9 mouse cellular contexts compared by ENCODE assay signal in genomic region chr9:109849312-109849758, GRCm38 (mm10). TPM values are rescaled to one million over a fixed set of nuclear protein-coding genes. Genes with fewer than 3 reads are reported as not detected.
DNase-seq lines count a peak whose midpoint lies in the region; ATAC-seq lines count a peak whose summit lies in the region.
"Had no signal": no experiment of that assay in that cellular context is flagged by ENCODE, and none has a peak within 500 bp of the region (broad histone marks: within the 10 kb centered on the region; RNA-seq: fewer than 3 reads in every experiment).

Gene Camp, minus strand, starts transcription at chr9:109849617.

- H3K4me3 ChIP-seq in heart, embryonic 11.5 days (ENCODE audit: low read depth, low read length): no peak within 1 kb of the TSS
- H3K4me3 ChIP-seq in limb, embryonic 15.5 days: no peak within 1 kb of the TSS

- WGBS in heart, embryonic 11.5 days (ENCODE audit: insufficient replicate concordance): 78% methylated on average over 6 of the region's 6 CpGs
- WGBS in limb, embryonic 15.5 days: 51% methylated on average over 6 of the region's 6 CpGs

- no peak for ATAC-seq in heart, embryonic 11.5 days (replicated peaks; ENCODE audit: insufficient number of reproducible peaks, low FRiP score, low TSS enrichment)
- ATAC-seq in limb, embryonic 15.5 days (ENCODE audit: insufficient number of reproducible peaks, low FRiP score, low TSS enrichment, low read depth): 0 out of 2 replicates have a peak, but pooled peaks have one; percentile 21

- H3K4me1 ChIP-seq in heart, embryonic 11.5 days (ENCODE audit: control insufficient read depth, insufficient read depth, low read length): no peaks in the 10 kb centered on the region
- peaks cover 9% of the 10 kb centered on the region for H3K4me1 ChIP-seq in limb, embryonic 15.5 days

- DNase-seq in heart, adult 11 months: peak; percentile 98
- DNase-seq in MN1 (ENCODE audit: low spot score): peak; percentile 33
- DNase-seq in gastrocnemius, postnatal 25 days: peak; percentile 76
- peak; percentile 88 for DNase-seq in skeletal muscle tissue, adult 2 months (ENCODE audit: low read depth, low spot score)
- DNase-seq in retina, embryonic 14.5 days (ENCODE audit: low spot score): no peak
- DNase-seq in c-Kit-positive CD71-positive TER-119-positive erythroid progenitor cells, embryonic 14.5 days (ENCODE audit: low spot score): no peak

- no peaks in the 10 kb centered on the region for H3K27me3 ChIP-seq in heart, embryonic 11.5 days (ENCODE audit: control insufficient read depth, insufficient read depth, low read length)
- no peaks in the 10 kb centered on the region for H3K27me3 ChIP-seq in limb, embryonic 15.5 days

- no peaks in the 10 kb centered on the region for H3K9me3 ChIP-seq in heart, embryonic 11.5 days (replicated peaks; ENCODE audit: control insufficient read depth, low read length)
- no peaks in the 10 kb centered on the region for H3K9me3 ChIP-seq in limb, embryonic 15.5 days

- H3K9ac ChIP-seq in heart, embryonic 11.5 days (ENCODE audit: low read depth, low read length): no peak within 1 kb of the TSS
- H3K9ac ChIP-seq in limb, embryonic 15.5 days: no peak within 1 kb of the TSS

- no peak within 1 kb of the TSS for H3K4me2 ChIP-seq in heart, embryonic 11.5 days
- H3K4me2 ChIP-seq in limb, embryonic 15.5 days: no peak within 1 kb of the TSS

- no peaks in the 10 kb centered on the region for H3K36me3 ChIP-seq in heart, embryonic 11.5 days (ENCODE audit: control insufficient read depth, insufficient read depth, low read length)
- peaks cover 5% of the 10 kb centered on the region for H3K36me3 ChIP-seq in limb, embryonic 15.5 days

- no peak within 1 kb of the TSS for H3K27ac ChIP-seq in heart, embryonic 11.5 days (ENCODE audit: low read depth, low read length)
- no peak within 1 kb of the TSS for H3K27ac ChIP-seq in limb, embryonic 15.5 days

RNA-seq across cellular contexts. Expression of gene Camp, which starts in this region (rescaled TPM):
- polyA plus RNA-seq in heart, embryonic 11.5 days (2014; fragmentation: Nextera tagmentation; extraction: Ambion mirVana): 1.1 TPM in 1 of 2 replicates, not detected in the other
- not detected for total RNA-seq in gastrocnemius, postnatal 25 days (2021)
- 2.8 and 3.3 TPM in 2 replicates for polyA plus RNA-seq in limb, embryonic 15.5 days (2015; fragmentation: Nextera tagmentation; extraction: Ambion mirVana)
- total RNA-seq: CH12.LX had no signal

Comparison
In these comparisons a context has a peak if more than half of its experiments do, and no peak if none do; other contexts are left out.
1. Peak in DNase-seq in gastrocnemius, postnatal 25 days; RNA of the gene not detected or under 1 TPM.
2. DNase-seq: peak in heart, adult 11 months (single experiment), MN1 (single experiment) and skeletal muscle tissue, adult 2 months (single experiment); none in retina, embryonic 14.5 days (single experiment) and c-Kit-positive CD71-positive TER-119-positive erythroid progenitor cells, embryonic 14.5 days (single experiment).